Mouse (Mus musculus) thymus, adult 2 months (tissue): Measurements from ENCODE around the gene Phb2.

Experiments
- CTCF ChIP-seq: fragments of 200-500 bp; IDR thresholded peaks from 2 replicates; pipeline ENCODE4 v1.5.1; 2012; ENCODE audit warnings: mild to moderate bottlenecking, control low read depth, low read length, moderate library complexity, borderline replicate concordance; ENCODE audit not compliant: control insufficient read depth, poor library complexity, insufficient read depth; ENCODE audit errors: extremely low read depth
- POLR2A ChIP-seq: fragments of 200-500 bp; IDR thresholded peaks from 2 replicates; pipeline ENCODE4 v1.6.1; 2012; ENCODE audit warnings: mild to moderate bottlenecking, low read length, control low read depth, moderate library complexity; ENCODE audit not compliant: control insufficient read depth, poor library complexity, insufficient read depth; ENCODE audit errors: extremely low read depth

DNA sequence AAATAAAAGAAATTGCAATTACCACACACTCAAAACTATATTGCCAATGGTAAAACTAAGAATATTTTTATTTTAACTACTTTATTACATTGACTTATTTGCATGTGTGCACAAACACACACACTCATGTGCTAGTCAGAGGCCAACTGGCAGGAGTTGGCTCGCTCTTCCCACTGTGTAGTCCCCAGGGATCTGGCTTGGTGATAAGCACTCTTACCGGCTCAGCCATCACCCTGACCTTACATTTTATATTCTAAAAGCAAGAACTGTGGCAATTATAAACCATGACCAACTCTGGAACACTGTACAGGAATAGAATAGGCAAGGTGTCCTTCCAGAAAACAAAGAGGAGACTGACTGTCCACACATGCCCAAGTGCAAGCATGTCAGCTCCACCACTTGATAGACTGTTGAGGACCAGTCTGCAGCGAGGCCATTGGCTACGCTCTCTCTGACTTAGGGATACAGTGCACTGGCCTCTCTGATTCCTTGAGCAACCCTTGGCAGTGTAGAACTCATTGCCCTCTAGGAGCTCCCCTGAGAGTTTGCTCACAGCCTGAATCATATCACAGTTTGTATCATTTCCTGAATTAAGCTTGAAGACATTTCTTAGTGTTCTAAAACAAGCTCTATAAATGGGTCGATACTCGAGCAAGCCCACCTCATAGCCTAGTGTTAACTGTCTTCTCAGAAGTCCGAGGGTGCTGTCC is 15.5 kb upstream of the Phb2 start:
- TF ChIP-seq CTCF: no peak
- no peak for TF ChIP-seq POLR2A
